Mouse (Mus musculus): Measurements from ENCODE around the gene Slit1. TPM values are rescaled to one million over a fixed set of nuclear protein-coding genes. Genes with fewer than 3 reads are reported as not detected.

Slit1 gene
- polyA plus RNA-seq, 1 experiment from 2014 or later, result 27.9 TPM

- Histone ChIP-seq H3K9me3 (ENCODE audit: control insufficient read depth, low read length) (no peaks in the 10 kb centered on the region), H3K4me2 (ENCODE audit: low read length) (no peak overlapping the region), H3K27ac (replicated peaks; ENCODE audit: low read depth, low read length) (no peak overlapping the region), H3K36me3 (ENCODE audit: control insufficient read depth, insufficient read depth, low read length) (no peaks in the 10 kb centered on the region), H3K4me1 (ENCODE audit: control insufficient read depth, insufficient read depth, low read length) (peaks cover 48% of the 10 kb centered on the region), H3K4me3 (replicated peaks; ENCODE audit: low read depth, low read length) (no peak overlapping the region), H3K27me3 (ENCODE audit: control insufficient read depth, insufficient read depth, low read length) (no peaks in the 10 kb centered on the region), H3K9ac (replicated peaks; ENCODE audit: low read length) (no peak overlapping the region)
- DNase-seq (no peak), ATAC-seq (ENCODE audit: low FRiP score, low TSS enrichment) (no peak)
- WGBS, result 65% methylated on average over 6 of the region's 6 CpGs
These were observed 40.8 kb downstream of the Slit1 start for GRCm38 (mm10) chr19:41702638-41703037.

- Histone ChIP-seq H3K9me3 (ENCODE audit: control insufficient read depth, low read length) (no peaks in the 10 kb centered on the region), H3K9ac (replicated peaks; ENCODE audit: low read length) (no peak overlapping the region), H3K27me3 (ENCODE audit: control insufficient read depth, insufficient read depth, low read length) (no peaks in the 10 kb centered on the region), H3K36me3 (ENCODE audit: control insufficient read depth, insufficient read depth, low read length) (no peaks in the 10 kb centered on the region), H3K4me2 (ENCODE audit: low read length) (no peak overlapping the region), H3K4me1 (ENCODE audit: control insufficient read depth, insufficient read depth, low read length) (peaks cover 55% of the 10 kb centered on the region), H3K27ac (replicated peaks; ENCODE audit: low read depth, low read length) (peak overlapping the region; percentile 20; the same call in 1 of the 2 replicates), H3K4me3 (replicated peaks; ENCODE audit: low read depth, low read length) (no peak overlapping the region)
- 2% methylated on average over 5 of the region's 5 CpGs for WGBS
- 0 out of 2 replicates have a peak, but pooled peaks have one; percentile 4 for ATAC-seq (ENCODE audit: low FRiP score, low TSS enrichment)
- no peak for DNase-seq
These were observed 44.5 kb downstream of the Slit1 start for GRCm38 (mm10) chr19:41698857-41699424.

- H3K4me1 ChIP-seq (ENCODE audit: control insufficient read depth, insufficient read depth, low read length), result peaks cover 65% of the 10 kb centered on the region
- no peak for DNase-seq
- no peak overlapping the region for H3K4me3 ChIP-seq (replicated peaks; ENCODE audit: low read depth, low read length)
- H3K27ac ChIP-seq (replicated peaks; ENCODE audit: low read depth, low read length), result 0 out of 2 replicates have a peak overlapping the region, but pooled peaks have one; percentile 34
- peak; percentile 42; the same call in 1 of the 2 replicates for ATAC-seq (ENCODE audit: low FRiP score, low TSS enrichment)
- no peaks in the 10 kb centered on the region for H3K36me3 ChIP-seq (ENCODE audit: control insufficient read depth, insufficient read depth, low read length)
- no peak overlapping the region for H3K4me2 ChIP-seq (ENCODE audit: low read length)
- no peaks in the 10 kb centered on the region for H3K9me3 ChIP-seq (ENCODE audit: control insufficient read depth, low read length)
- WGBS, result 50% methylated on average over 6 of the region's 6 CpGs
- H3K9ac ChIP-seq (replicated peaks; ENCODE audit: low read length), result no peak overlapping the region
- no peaks in the 10 kb centered on the region for H3K27me3 ChIP-seq (ENCODE audit: control insufficient read depth, insufficient read depth, low read length)
These were observed 45.5 kb downstream of the Slit1 start for GRCm38 (mm10) chr19:41697807-41698515.

GRCm38 (mm10) chr19:41697111-41697806 is 46.2 kb downstream of the Slit1 start:
- Histone ChIP-seq H3K4me1 (ENCODE audit: control insufficient read depth, insufficient read depth, low read length) (peaks cover 67% of the 10 kb centered on the region), H3K27me3 (ENCODE audit: control insufficient read depth, insufficient read depth, low read length) (no peaks in the 10 kb centered on the region; the same call in 1 of the 2 replicates), H3K27ac (replicated peaks; ENCODE audit: low read depth, low read length) (peak overlapping the region; percentile 34; the same call in 1 of the 2 replicates), H3K4me2 (ENCODE audit: low read length) (no peak overlapping the region), H3K9me3 (ENCODE audit: control insufficient read depth, low read length) (no peaks in the 10 kb centered on the region), H3K9ac (replicated peaks; ENCODE audit: low read length) (no peak overlapping the region), H3K36me3 (ENCODE audit: control insufficient read depth, insufficient read depth, low read length) (no peaks in the 10 kb centered on the region), H3K4me3 (replicated peaks; ENCODE audit: low read depth, low read length) (no peak overlapping the region)
- ATAC-seq (ENCODE audit: low FRiP score, low TSS enrichment), result peak; percentile 74
- DNase-seq, result peak; percentile 78
- 20% methylated on average over 9 of the region's 9 CpGs for WGBS

- H3K4me2 ChIP-seq (ENCODE audit: low read length), result no peak overlapping the region
- no peak overlapping the region for H3K9ac ChIP-seq (replicated peaks; ENCODE audit: low read length)
- H3K9me3 ChIP-seq (ENCODE audit: control insufficient read depth, low read length), result no peaks in the 10 kb centered on the region
- H3K27me3 ChIP-seq (ENCODE audit: control insufficient read depth, insufficient read depth, low read length), result no peaks in the 10 kb centered on the region; the same call in 1 of the 2 replicates
- no peaks in the 10 kb centered on the region for H3K36me3 ChIP-seq (ENCODE audit: control insufficient read depth, insufficient read depth, low read length)
- H3K4me1 ChIP-seq (ENCODE audit: control insufficient read depth, insufficient read depth, low read length), result peaks cover 72% of the 10 kb centered on the region
- no peak overlapping the region for H3K4me3 ChIP-seq (replicated peaks; ENCODE audit: low read depth, low read length)
- ATAC-seq (ENCODE audit: low FRiP score, low TSS enrichment), result no peak
- DNase-seq, result no peak
- H3K27ac ChIP-seq (replicated peaks; ENCODE audit: low read depth, low read length), result no peak overlapping the region
- 89% methylated on average over 9 of the region's 9 CpGs for WGBS
These were observed 47.0 kb downstream of the Slit1 start for GRCm38 (mm10) chr19:41696443-41696842.

- Histone ChIP-seq H3K27me3 (ENCODE audit: control insufficient read depth, insufficient read depth, low read length) (no peaks in the 10 kb centered on the region; the same call in 1 of the 2 replicates), H3K4me3 (replicated peaks; ENCODE audit: low read depth, low read length) (no peak overlapping the region), H3K4me1 (ENCODE audit: control insufficient read depth, insufficient read depth, low read length) (peaks cover 80% of the 10 kb centered on the region), H3K9ac (replicated peaks; ENCODE audit: low read length) (no peak overlapping the region), H3K27ac (replicated peaks; ENCODE audit: low read depth, low read length) (no peak overlapping the region; the same call in 1 of the 2 replicates), H3K36me3 (ENCODE audit: control insufficient read depth, insufficient read depth, low read length) (no peaks in the 10 kb centered on the region), H3K4me2 (ENCODE audit: low read length) (no peak overlapping the region), H3K9me3 (ENCODE audit: control insufficient read depth, low read length) (no peaks in the 10 kb centered on the region)
- ATAC-seq (ENCODE audit: low FRiP score, low TSS enrichment) (no peak), DNase-seq (no peak)
- WGBS, result 58% methylated on average over 6 of the region's 6 CpGs
These were observed 48.4 kb downstream of the Slit1 start for GRCm38 (mm10) chr19:41695046-41695445.

- H3K4me2 ChIP-seq (ENCODE audit: low read length), result no peak overlapping the region
- H3K27me3 ChIP-seq (ENCODE audit: control insufficient read depth, insufficient read depth, low read length), result no peaks in the 10 kb centered on the region; the same call in 1 of the 2 replicates
- H3K4me1 ChIP-seq (ENCODE audit: control insufficient read depth, insufficient read depth, low read length), result peaks cover 83% of the 10 kb centered on the region
- no peak overlapping the region for H3K4me3 ChIP-seq (replicated peaks; ENCODE audit: low read depth, low read length)
- H3K9ac ChIP-seq (replicated peaks; ENCODE audit: low read length), result no peak overlapping the region; the same call in 1 of the 2 replicates
- ATAC-seq (ENCODE audit: low FRiP score, low TSS enrichment) (no peak), DNase-seq (no peak)
- WGBS, result 47% methylated on average over 9 of the region's 9 CpGs
- no peaks in the 10 kb centered on the region for H3K36me3 ChIP-seq (ENCODE audit: control insufficient read depth, insufficient read depth, low read length)
- peak overlapping the region; percentile 69 for H3K27ac ChIP-seq (replicated peaks; ENCODE audit: low read depth, low read length)
- H3K9me3 ChIP-seq (ENCODE audit: control insufficient read depth, low read length), result no peaks in the 10 kb centered on the region
These were observed 48.9 kb downstream of the Slit1 start for GRCm38 (mm10) chr19:41694610-41695009.

GRCm38 (mm10) chr19:41693727-41694126 is 49.7 kb downstream of the Slit1 start:
- H3K9me3 ChIP-seq (ENCODE audit: control insufficient read depth, low read length), result no peaks in the 10 kb centered on the region
- H3K9ac ChIP-seq (replicated peaks; ENCODE audit: low read length), result peak overlapping the region; percentile 4; the same call in 1 of the 2 replicates
- H3K27me3 ChIP-seq (ENCODE audit: control insufficient read depth, insufficient read depth, low read length), result no peaks in the 10 kb centered on the region; the same call in 1 of the 2 replicates
- 23% methylated on average over 5 of the region's 5 CpGs for WGBS
- ATAC-seq (ENCODE audit: low FRiP score, low TSS enrichment) (peak; percentile 14; the same call in 1 of the 2 replicates), DNase-seq (peak; percentile 81)
- H3K4me1 ChIP-seq (ENCODE audit: control insufficient read depth, insufficient read depth, low read length), result peaks cover 82% of the 10 kb centered on the region
- no peak overlapping the region for H3K4me3 ChIP-seq (replicated peaks; ENCODE audit: low read depth, low read length)
- H3K4me2 ChIP-seq (ENCODE audit: low read length), result peak overlapping the region; percentile 3; the same call in 1 of the 2 replicates
- no peaks in the 10 kb centered on the region for H3K36me3 ChIP-seq (ENCODE audit: control insufficient read depth, insufficient read depth, low read length)
- H3K27ac ChIP-seq (replicated peaks; ENCODE audit: low read depth, low read length), result peak overlapping the region; percentile 69
